Mouse (Mus musculus): ENCODE results near the gene Ddah1. TPM values are rescaled to one million over a fixed set of nuclear protein-coding genes. Genes with fewer than 3 reads are reported as not detected.

Ddah1 gene
- polyA plus RNA-seq, 1 experiment from 2014 or later, result 41.9 TPM

GRCm38 (mm10) chr3:145827191-145828045 is 68.9 kb downstream of the Ddah1 start:
- H3K4me1 ChIP-seq, result peaks cover 62% of the 10 kb centered on the region
- H3K4me3 ChIP-seq, result no peak overlapping the region
- H3K27me3 ChIP-seq (ENCODE audit: poor library complexity, severe bottlenecking), result no peaks in the 10 kb centered on the region
- no peak for DNase-seq (ENCODE audit: extremely low spot score, low spot score)
- WGBS, result 63% methylated on average over 18 of the region's 18 CpGs
- H3K27ac ChIP-seq, result peak overlapping the region; percentile 68
- no peaks in the 10 kb centered on the region for H3K36me3 ChIP-seq (replicated peaks)
- H3K9me3 ChIP-seq, result no peaks in the 10 kb centered on the region

- WGBS, result 78% methylated on average over 5 of the region's 5 CpGs
- no peak overlapping the region for H3K4me3 ChIP-seq
- no peaks in the 10 kb centered on the region for H3K9me3 ChIP-seq
- peaks cover 61% of the 10 kb centered on the region for H3K4me1 ChIP-seq
- H3K36me3 ChIP-seq (replicated peaks), result no peaks in the 10 kb centered on the region
- DNase-seq (ENCODE audit: extremely low spot score, low spot score), result no peak
- H3K27ac ChIP-seq, result no peak overlapping the region
- no peaks in the 10 kb centered on the region for H3K27me3 ChIP-seq (ENCODE audit: poor library complexity, severe bottlenecking)
Measured at GRCm38 (mm10) chr3:145828906-145829305, 70.4 kb downstream of the Ddah1 start.

GRCm38 (mm10) chr3:145833948-145834538 is 75.6 kb downstream of the Ddah1 start:
- Histone ChIP-seq H3K27ac (no peak overlapping the region), H3K9me3 (no peaks in the 10 kb centered on the region; the same call in 1 of the 2 replicates), H3K36me3 (replicated peaks) (peaks cover 1% of the 10 kb centered on the region; the same call in 1 of the 2 replicates), H3K4me1 (0 out of 2 replicates have a peak, but pooled peaks cover 12% of the 10 kb centered on the region), H3K27me3 (ENCODE audit: poor library complexity, severe bottlenecking) (no peaks in the 10 kb centered on the region), H3K4me3 (no peak overlapping the region)
- WGBS, result 83% methylated on average over 8 of the region's 8 CpGs
- no peak for DNase-seq (ENCODE audit: extremely low spot score, low spot score)

GRCm38 (mm10) chr3:145838281-145838680 is 79.8 kb downstream of the Ddah1 start:
- H3K4me1 ChIP-seq, result 0 out of 2 replicates have a peak, but pooled peaks cover 6% of the 10 kb centered on the region
- H3K4me3 ChIP-seq, result no peak overlapping the region
- H3K36me3 ChIP-seq (replicated peaks), result peaks cover 10% of the 10 kb centered on the region; the same call in 1 of the 2 replicates
- no peaks in the 10 kb centered on the region; the same call in 1 of the 2 replicates for H3K9me3 ChIP-seq
- H3K27ac ChIP-seq, result no peak overlapping the region
- H3K27me3 ChIP-seq (ENCODE audit: poor library complexity, severe bottlenecking), result no peaks in the 10 kb centered on the region
- no peak for DNase-seq (ENCODE audit: extremely low spot score, low spot score)

GRCm38 (mm10) chr3:145841961-145842710 is 83.7 kb downstream of the Ddah1 start:
- DNase-seq (ENCODE audit: extremely low spot score, low spot score), result no peak
- Histone ChIP-seq H3K9me3 (no peaks in the 10 kb centered on the region; the same call in 1 of the 2 replicates), H3K27ac (no peak overlapping the region), H3K27me3 (ENCODE audit: poor library complexity, severe bottlenecking) (no peaks in the 10 kb centered on the region), H3K4me1 (no peaks in the 10 kb centered on the region), H3K4me3 (no peak overlapping the region), H3K36me3 (replicated peaks) (peaks cover 10% of the 10 kb centered on the region; the same call in 1 of the 2 replicates)
- 92% methylated on average over 12 of the region's 12 CpGs for WGBS

- no peaks in the 10 kb centered on the region for H3K27me3 ChIP-seq (ENCODE audit: poor library complexity, severe bottlenecking)
- no peak overlapping the region for H3K27ac ChIP-seq
- H3K36me3 ChIP-seq (replicated peaks), result peaks cover 10% of the 10 kb centered on the region; the same call in 1 of the 2 replicates
- H3K9me3 ChIP-seq, result no peaks in the 10 kb centered on the region; the same call in 1 of the 2 replicates
- H3K4me3 ChIP-seq, result no peak overlapping the region
- DNase-seq (ENCODE audit: extremely low spot score, low spot score), result no peak
- no peaks in the 10 kb centered on the region for H3K4me1 ChIP-seq
- WGBS, result 91% methylated on average over 3 of the region's 3 CpGs
Measured at GRCm38 (mm10) chr3:145843836-145844235, 85.4 kb downstream of the Ddah1 start.

GRCm38 (mm10) chr3:145844891-145845290 is 86.4 kb downstream of the Ddah1 start:
- Histone ChIP-seq H3K4me3 (no peak overlapping the region), H3K27me3 (ENCODE audit: poor library complexity, severe bottlenecking) (no peaks in the 10 kb centered on the region), H3K9me3 (no peaks in the 10 kb centered on the region), H3K27ac (no peak overlapping the region), H3K36me3 (replicated peaks) (peaks cover 1% of the 10 kb centered on the region; the same call in 1 of the 2 replicates), H3K4me1 (no peaks in the 10 kb centered on the region)
- 95% methylated on average over 3 of the region's 3 CpGs for WGBS
- no peak for DNase-seq (ENCODE audit: extremely low spot score, low spot score)

GRCm38 (mm10) chr3:145846255-145846654 is 87.8 kb downstream of the Ddah1 start:
- DNase-seq (ENCODE audit: extremely low spot score, low spot score), result no peak
- no peak overlapping the region for H3K27ac ChIP-seq

GRCm38 (mm10) chr3:145852041-145852440 is 93.6 kb downstream of the Ddah1 start:
- Histone ChIP-seq H3K27ac (no peak overlapping the region), H3K4me1 (0 out of 2 replicates have a peak, but pooled peaks cover 5% of the 10 kb centered on the region), H3K27me3 (ENCODE audit: poor library complexity, severe bottlenecking) (no peaks in the 10 kb centered on the region), H3K4me3 (no peak overlapping the region), H3K36me3 (replicated peaks) (no peaks in the 10 kb centered on the region), H3K9me3 (0 out of 2 replicates have a peak, but pooled peaks cover 2% of the 10 kb centered on the region)
- 87% methylated on average over 5 of the region's 5 CpGs for WGBS
- DNase-seq (ENCODE audit: extremely low spot score, low spot score), result no peak

More at GRCm38 (mm10) chr3:145846255-145846654, 87.8 kb downstream of the Ddah1 start:
- Histone ChIP-seq H3K27me3 (ENCODE audit: poor library complexity, severe bottlenecking) (no peaks in the 10 kb centered on the region), H3K4me3 (no peak overlapping the region), H3K4me1 (no peaks in the 10 kb centered on the region), H3K9me3 (no peaks in the 10 kb centered on the region), H3K36me3 (replicated peaks) (no peaks in the 10 kb centered on the region)
- 95% methylated on average over 2 of the region's 2 CpGs for WGBS

- H3K27ac ChIP-seq, result no peak overlapping the region
- WGBS, result 96% methylated on average over 4 of the region's 4 CpGs
- no peak overlapping the region for H3K4me3 ChIP-seq
- 0 out of 2 replicates have a peak, but pooled peaks cover 5% of the 10 kb centered on the region for H3K4me1 ChIP-seq
- no peaks in the 10 kb centered on the region for H3K27me3 ChIP-seq (ENCODE audit: poor library complexity, severe bottlenecking)
- no peak for DNase-seq (ENCODE audit: extremely low spot score, low spot score)
- H3K36me3 ChIP-seq (replicated peaks), result no peaks in the 10 kb centered on the region
- peaks cover 8% of the 10 kb centered on the region; the same call in 1 of the 2 replicates for H3K9me3 ChIP-seq
Measured at GRCm38 (mm10) chr3:145852800-145853199, 94.3 kb downstream of the Ddah1 start.

- 96% methylated on average over 4 of the region's 4 CpGs for WGBS
- Histone ChIP-seq H3K4me1 (0 out of 2 replicates have a peak, but pooled peaks cover 5% of the 10 kb centered on the region), H3K4me3 (no peak overlapping the region), H3K9me3 (peaks cover 8% of the 10 kb centered on the region; the same call in 1 of the 2 replicates), H3K36me3 (replicated peaks) (no peaks in the 10 kb centered on the region), H3K27me3 (ENCODE audit: poor library complexity, severe bottlenecking) (no peaks in the 10 kb centered on the region), H3K27ac (peak overlapping the region; percentile 15; the same call in 1 of the 2 replicates)
- no peak for DNase-seq (ENCODE audit: extremely low spot score, low spot score)
Measured at GRCm38 (mm10) chr3:145853713-145854112, 95.2 kb downstream of the Ddah1 start.

- Histone ChIP-seq H3K36me3 (replicated peaks) (no peaks in the 10 kb centered on the region), H3K4me3 (no peak overlapping the region), H3K9me3 (peaks cover 8% of the 10 kb centered on the region; the same call in 1 of the 2 replicates), H3K27me3 (ENCODE audit: poor library complexity, severe bottlenecking) (no peaks in the 10 kb centered on the region), H3K4me1 (0 out of 2 replicates have a peak, but pooled peaks cover 5% of the 10 kb centered on the region), H3K27ac (0 out of 2 replicates have a peak overlapping the region, but pooled peaks have one; percentile 4)
- 76% methylated on average over 5 of the region's 5 CpGs for WGBS
- no peak for DNase-seq (ENCODE audit: extremely low spot score, low spot score)
Measured at GRCm38 (mm10) chr3:145854427-145854826, 96.0 kb downstream of the Ddah1 start.
